Mouse (Mus musculus) heart, postnatal 25 days (tissue): ENCODE data around the gene Nol4l. TPM values are rescaled to one million over a fixed set of nuclear protein-coding genes. Genes with fewer than 3 reads are reported as not detected.
"Not testable (repeated sequence)": the region's sequence is repeated elsewhere in the genome, so short reads cannot be mapped to it uniquely, and the experiment has no call there.

Experiments
- DNase-seq: peaks from one replicate; pipeline ENCODE4 v3.0.0; 2022; ENCODE audit warnings: low spot score
- intact Hi-C: fragments of 180-260 bp; cut with DNase I; formaldehyde crosslinking; loops from one replicate; pipeline ENCODE4 v1.15.1; 2025
- total RNA-seq, 2 experiments: library from RNA; stranded (reverse); gene quantifications; 2 replicates each; pipeline ENCODE4 v1.2.3; 2021

Nol4l gene
- total RNA-seq, 2 experiments from 2014 or later = 4.4 TPM

GRCm38 (mm10) chr2:153514497-153515380, 15.0 kb downstream of the Nol4l start:
- intact Hi-C loops = loop anchor here (5.0 kb wide), 1 partner anchor 73 kb away; no protein-coding TSS in a partner anchor
- DNase-seq = no peak

DNA sequence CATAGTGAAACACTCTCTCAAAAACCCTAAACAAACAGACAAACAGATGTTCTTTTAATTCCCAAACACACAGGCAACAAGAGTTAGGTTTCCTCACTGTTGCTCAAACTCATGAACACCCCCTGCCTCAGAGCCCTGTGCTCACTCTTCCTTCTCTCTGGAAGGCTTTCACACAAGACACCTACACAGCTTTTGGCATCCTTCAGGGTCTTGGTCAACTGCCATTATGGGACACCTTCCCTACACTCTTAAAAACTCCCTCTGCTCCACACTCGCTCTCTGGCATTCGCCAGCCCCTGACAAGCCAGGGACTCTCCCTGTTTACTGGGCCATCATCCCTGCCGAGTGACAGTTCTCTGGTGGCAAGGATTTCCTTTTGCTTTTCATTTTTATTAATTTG, 15.8 kb downstream of the Nol4l start:
- no peak for DNase-seq
- intact Hi-C loops = no loop called here

DNA sequence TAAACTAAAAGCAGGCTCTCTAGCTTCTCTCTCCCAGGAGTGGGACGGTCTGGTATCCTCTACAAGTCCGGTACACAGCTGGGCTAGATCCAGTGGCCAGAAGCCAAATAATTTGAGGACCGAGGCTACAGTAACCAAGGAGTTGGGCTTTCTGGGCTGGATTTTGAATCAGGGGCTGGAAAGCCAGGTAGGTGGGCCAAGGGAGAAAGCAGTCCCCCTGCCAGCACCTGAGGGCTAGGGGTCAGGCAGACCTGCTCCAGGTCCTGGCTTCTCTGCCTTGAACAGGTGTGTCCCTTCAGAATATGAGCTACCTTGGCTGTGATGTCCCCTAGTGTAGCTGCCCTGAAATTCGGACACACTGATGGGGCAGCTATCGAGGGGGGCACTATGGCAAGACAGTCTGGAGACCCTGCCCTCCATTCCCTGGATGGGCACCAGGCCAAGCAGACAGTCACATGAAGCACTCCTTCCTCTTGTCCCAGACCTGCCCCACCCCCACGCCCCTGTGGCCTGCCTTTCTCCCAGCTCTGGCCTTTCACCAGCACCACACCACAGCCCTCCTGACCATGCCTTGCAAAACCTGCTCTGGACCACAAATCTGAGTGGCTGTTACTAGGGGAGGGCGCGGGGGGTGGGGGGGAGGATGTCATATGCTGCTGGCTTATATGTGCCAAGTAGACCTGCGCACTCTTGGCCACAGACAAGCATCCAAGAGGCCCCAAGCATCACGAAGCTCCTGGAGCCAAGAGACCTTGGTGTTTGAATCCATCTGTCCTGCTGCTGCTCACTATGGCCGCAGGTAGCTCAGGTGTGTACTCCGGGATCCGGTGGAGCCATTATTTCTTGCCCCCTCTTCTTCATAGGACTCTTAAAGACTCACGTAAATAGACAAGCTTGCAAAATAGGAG, 17.1 kb downstream of the Nol4l start:
- DNase-seq = no peak
- intact Hi-C loops = no loop called here

DNA sequence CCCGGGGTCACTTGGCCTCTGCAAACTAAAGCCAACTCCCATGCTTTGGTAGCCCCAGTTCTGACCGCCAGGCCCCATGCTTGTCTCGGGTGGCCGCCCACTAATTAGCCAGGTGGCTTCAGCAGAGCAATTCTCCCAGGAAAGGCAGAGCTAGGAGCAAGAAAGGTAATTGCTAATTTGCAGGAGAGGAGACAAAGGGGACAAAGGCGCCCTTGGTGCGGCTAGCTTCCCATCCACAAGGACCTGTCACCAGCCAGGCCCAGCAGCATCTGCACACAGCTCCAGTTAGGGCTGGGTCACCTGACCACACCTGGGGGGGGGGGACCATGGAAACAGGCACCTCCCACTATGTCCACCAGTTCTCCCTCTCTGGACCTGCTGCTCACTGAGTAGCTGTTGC, 18.2 kb downstream of the Nol4l start:
- no peak for DNase-seq
- intact Hi-C loops = no loop called here

DNA sequence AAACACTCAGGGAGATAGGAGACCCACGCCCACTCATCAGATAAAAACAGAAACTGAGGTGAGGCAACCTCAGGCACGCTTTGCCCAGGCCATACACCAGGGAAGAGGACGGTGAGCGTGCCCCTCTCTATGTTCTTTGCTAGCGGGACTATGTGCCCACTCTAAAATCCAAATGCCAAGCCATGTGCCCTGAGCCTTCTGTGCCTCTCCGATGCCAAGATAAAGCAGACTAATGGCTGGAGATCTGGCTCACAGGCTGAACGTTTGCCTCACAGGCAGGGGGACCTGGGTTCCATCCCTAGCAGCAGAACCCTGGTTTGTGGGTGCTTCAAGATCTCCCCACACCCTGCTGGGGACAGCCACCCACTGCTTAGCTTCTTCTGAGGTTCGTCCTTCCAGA, 19.6 kb downstream of the Nol4l start:
- DNase-seq = no peak
- intact Hi-C loops = no loop called here

GRCm38 (mm10) chr2:153509211-153510029, 20.4 kb downstream of the Nol4l start:
- DNase-seq = no peak
- intact Hi-C loops = no loop called here

GRCm38 (mm10) chr2:153508405-153508804, 21.4 kb downstream of the Nol4l start:
- DNase-seq = no peak
- intact Hi-C loops = no loop called here

DNA sequence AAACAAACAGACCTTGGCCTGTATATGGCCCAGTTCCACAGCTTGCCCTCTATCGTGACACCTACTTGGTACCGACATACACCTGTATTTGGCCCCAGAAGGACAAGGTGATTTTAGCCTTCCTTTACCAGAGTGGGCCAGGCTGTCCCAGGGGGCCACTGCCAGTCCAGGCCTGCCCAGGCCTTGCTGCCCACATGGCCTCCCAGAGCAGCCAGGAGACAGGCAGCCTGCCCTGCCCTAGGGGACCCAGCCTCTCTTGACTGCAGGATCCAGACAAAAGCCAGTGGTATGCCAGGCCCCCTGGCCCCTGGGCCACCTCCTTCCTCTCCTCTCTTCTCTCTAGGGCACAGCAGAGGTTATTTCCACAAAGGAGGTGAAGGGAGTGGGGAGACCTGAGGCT, 21.8 kb downstream of the Nol4l start:
- intact Hi-C loops = no loop called here
- DNase-seq = no peak

- intact Hi-C loops = no loop called here
- no peak for DNase-seq
Measured at GRCm38 (mm10) chr2:153506385-153506784, 23.4 kb downstream of the Nol4l start.

- intact Hi-C loops = no loop called here
- no peak for DNase-seq
Measured at GRCm38 (mm10) chr2:153499154-153499553, 30.6 kb downstream of the Nol4l start.

DNA sequence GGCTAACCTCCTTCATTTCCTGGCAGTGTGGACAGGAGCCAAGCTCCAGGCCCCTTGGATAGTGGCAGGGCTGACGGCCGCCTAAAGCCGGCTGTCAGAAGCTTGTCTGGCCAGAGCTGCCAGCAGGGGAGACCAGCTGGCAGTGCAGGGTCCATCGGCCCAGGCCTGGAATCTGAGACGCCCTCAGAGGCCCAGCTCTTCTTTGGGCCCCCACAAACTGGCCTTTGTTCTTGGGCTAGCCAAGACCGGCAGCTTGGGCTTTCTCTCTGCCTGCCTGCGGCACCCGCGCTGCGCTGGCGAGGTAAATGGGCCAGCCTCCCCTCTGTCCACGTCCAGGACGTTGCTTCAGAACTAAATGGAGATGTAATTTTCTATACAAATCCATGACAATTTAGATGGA, 32.9 kb downstream of the Nol4l start:
- no peak for DNase-seq
- intact Hi-C loops = no loop called here

DNA sequence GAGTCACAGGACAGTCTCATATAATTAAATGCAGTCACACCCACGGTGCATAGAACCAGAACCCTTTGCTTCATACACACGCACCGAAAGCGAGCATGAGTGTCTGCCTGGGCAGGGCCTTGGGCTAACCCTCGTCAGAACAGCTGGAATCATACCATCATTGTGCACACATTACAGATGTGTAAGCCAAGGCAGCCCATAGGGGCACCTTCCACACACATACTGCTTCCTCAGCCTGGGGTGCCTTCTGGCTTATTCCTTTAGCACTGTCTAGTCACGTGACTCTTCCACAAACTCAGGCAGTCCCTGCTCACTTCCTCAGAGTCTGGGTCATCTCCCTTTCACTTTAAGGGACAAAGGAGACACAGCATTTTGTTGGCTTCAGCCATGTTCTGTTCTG, 33.5 kb downstream of the Nol4l start:
- no peak for DNase-seq
- intact Hi-C loops = no loop called here

DNA sequence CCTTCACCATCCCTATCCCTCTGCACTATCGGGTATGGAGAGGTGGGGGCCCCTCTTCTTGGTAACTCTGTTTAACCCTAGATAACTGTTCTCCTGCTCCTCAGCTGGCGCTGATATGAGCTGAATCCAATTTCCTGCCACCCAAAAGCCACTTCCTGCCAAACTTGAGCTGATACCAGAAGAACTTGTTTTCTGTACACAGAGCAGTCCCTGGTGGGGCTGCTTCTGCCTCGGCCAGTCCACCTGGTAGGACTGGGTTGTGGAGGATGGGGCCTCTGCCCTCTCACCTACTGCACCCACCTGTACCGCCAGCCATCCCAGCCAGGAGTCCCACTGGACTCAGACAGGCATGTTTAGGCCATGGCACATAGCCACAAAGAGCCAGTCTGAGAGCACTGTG, 34.0 kb downstream of the Nol4l start:
- no peak for DNase-seq
- intact Hi-C loops = no loop called here

DNA sequence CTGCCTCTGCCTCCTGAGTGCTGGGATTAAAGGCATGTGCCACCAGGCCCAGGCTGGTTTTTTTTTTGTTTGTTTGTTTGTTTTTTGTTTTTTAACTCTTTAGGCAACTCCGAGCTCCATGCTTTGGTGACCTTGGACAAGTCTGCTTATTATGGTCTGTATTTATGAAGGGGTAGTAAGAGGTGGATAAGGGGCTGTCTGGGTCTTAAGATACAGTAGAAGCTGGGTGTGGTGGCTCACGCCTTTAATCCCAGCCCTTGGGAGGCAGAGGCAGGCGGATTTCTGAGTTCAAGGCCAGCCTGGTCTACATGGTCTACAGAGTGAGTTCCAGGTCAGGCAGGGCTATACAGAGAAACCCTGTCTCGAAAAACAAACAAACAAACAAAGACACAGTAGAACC, 34.4 kb downstream of the Nol4l start:
- intact Hi-C loops, DNase-seq: not testable (repeated sequence)

- DNase-seq = no peak
- intact Hi-C loops = loop anchor here (5.0 kb wide), 1 partner anchor 33 kb away; the partner anchor contains the start of gene Nol4l
Measured at GRCm38 (mm10) chr2:153494293-153494811, 35.4 kb downstream of the Nol4l start.

DNA sequence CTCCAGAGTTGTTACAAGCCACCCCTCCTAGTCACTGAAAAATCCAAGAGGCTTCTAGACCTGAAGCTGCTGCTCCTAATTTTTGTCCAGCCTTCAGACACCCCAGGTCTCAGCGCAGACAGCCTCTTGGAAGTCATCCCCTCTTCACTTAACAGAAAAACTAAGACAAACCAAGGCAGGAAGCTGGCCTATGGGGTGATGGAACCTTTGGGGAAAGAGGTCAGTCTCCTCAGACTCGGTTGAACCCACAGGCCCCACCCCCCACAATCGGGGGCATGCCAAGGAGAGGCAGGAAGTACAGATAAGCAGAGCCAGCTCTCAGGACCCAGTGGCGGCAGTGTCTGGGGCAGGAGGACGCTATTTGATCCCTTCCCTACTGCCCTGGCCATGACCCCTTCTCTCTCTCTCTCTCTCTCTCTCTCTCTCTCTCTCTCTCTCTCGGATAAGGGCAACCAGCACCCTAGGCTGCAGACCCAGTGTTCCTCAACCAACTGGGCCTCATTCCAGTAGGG, 35.9 kb downstream of the Nol4l start:
- intact Hi-C loops = loop anchor here (5.0 kb wide), 1 partner anchor 33 kb away; the partner anchor contains the start of gene Nol4l
- DNase-seq = no peak

- intact Hi-C loops = loop anchor here (5.0 kb wide), 1 partner anchor 34 kb away; the partner anchor contains the start of gene Nol4l
- no peak for DNase-seq
Measured at GRCm38 (mm10) chr2:153493393-153493731, 36.4 kb downstream of the Nol4l start.

- intact Hi-C loops = loop anchor here (5.0 kb wide), 1 partner anchor 35 kb away; the partner anchor contains the start of gene Nol4l
- DNase-seq = no peak
Measured at GRCm38 (mm10) chr2:153492573-153493392, 37.0 kb downstream of the Nol4l start, which contains the start of gene 4930404H24Rik. TSS of gene 4930404H24Rik (plus strand) at chr2:153492790.
